23 mouse cellular contexts compared by ENCODE assay signal in the genomic region with DNA sequence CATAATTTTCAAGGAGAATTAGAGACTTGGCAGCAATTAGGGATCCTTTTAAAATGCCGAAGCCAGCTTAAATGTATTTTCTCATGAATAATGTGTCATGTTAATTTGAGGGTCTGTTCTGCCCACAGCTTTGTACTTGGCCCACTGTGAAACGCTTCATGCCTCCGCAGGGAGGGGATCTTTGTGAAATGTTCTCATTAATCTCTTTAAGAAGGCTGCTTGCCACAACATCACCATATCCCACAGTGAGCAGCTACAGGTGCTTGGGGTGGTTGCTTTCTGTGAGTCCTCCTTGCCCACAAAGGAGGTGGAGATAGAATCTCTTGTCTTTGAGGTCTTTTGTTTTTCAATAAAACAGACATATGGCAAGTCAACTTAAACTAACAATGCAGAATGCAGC.
DNase-seq lines count a peak whose midpoint lies in the region; ATAC-seq lines count a peak whose summit lies in the region.
"Had no signal": no experiment of that assay in that cellular context is flagged by ENCODE, and none has a peak within 500 bp of the region (broad histone marks: within the 10 kb centered on the region; RNA-seq: fewer than 3 reads in every experiment).

No protein-coding gene starts in this region.

- no peak overlapping the region for H3K4me2 ChIP-seq in forebrain, embryonic 11.5 days (ENCODE audit: low read depth, low read length, severe bottlenecking)
- H3K4me2 ChIP-seq: embryonic facial prominence, embryonic 13.5 days; heart, embryonic 15.5 days; hindbrain, embryonic 14.5 days had no signal

- no peaks in the 10 kb centered on the region for H3K36me3 ChIP-seq in forebrain, embryonic 11.5 days (ENCODE audit: control insufficient read depth, insufficient read depth, low read length)
- no peaks in the 10 kb centered on the region for H3K36me3 ChIP-seq in forebrain, embryonic 10.5 days (replicated peaks)
- H3K36me3 ChIP-seq: embryonic facial prominence, embryonic 13.5 days; G1E; heart, embryonic 10.5 days; heart, embryonic 15.5 days had no signal

- no peaks in the 10 kb centered on the region; the same call in 1 of the 2 replicates for H3K4me1 ChIP-seq in forebrain, embryonic 11.5 days (replicated peaks; ENCODE audit: control insufficient read depth, insufficient read depth, low read length)
- peaks cover 12% of the 10 kb centered on the region for H3K4me1 ChIP-seq in forebrain, embryonic 10.5 days
- H3K4me1 ChIP-seq: embryonic facial prominence, embryonic 13.5 days; heart, embryonic 10.5 days; heart, embryonic 15.5 days had no signal

- no peak overlapping the region for H3K4me3 ChIP-seq in forebrain, embryonic 11.5 days (ENCODE audit: low read depth, low read length)
- no peak overlapping the region for H3K4me3 ChIP-seq in forebrain, embryonic 10.5 days
- H3K4me3 ChIP-seq: embryonic facial prominence, embryonic 13.5 days; heart, embryonic 10.5 days; heart, embryonic 15.5 days had no signal

- no peaks in the 10 kb centered on the region for H3K9me3 ChIP-seq in forebrain, embryonic 11.5 days (ENCODE audit: control insufficient read depth, low read length)
- no peaks in the 10 kb centered on the region for H3K9me3 ChIP-seq in forebrain, embryonic 10.5 days
- H3K9me3 ChIP-seq: embryonic facial prominence, embryonic 13.5 days; G1E; heart, embryonic 10.5 days; heart, embryonic 15.5 days had no signal

- 38% methylated on average over 3 of the region's 3 CpGs for WGBS in forebrain, embryonic 11.5 days
- 44% methylated on average over 3 of the region's 3 CpGs for WGBS in forebrain, embryonic 10.5 days

- no peak for DNase-seq in forebrain, embryonic 11.5 days (ENCODE audit: low spot score)
- no peak for DNase-seq in forebrain, embryonic 10.5 days (ENCODE audit: extremely low spot score, low spot score)
- DNase-seq in layer of hippocampus, adult 9-11 months: peak; percentile 4
- no peak for DNase-seq in layer of hippocampus, adult 9-10 months (ENCODE audit: low spot score)
- DNase-seq in brain, adult 2 months (ENCODE audit: low read depth, low spot score): peak; percentile 44
- peak; percentile 24 for DNase-seq in telencephalon, adult 2 months (ENCODE audit: low read depth, low spot score)
- DNase-seq: adrenal gland, adult 8-10 months; adrenal gland, postnatal 36 days; B cell, adult 2 months; cerebellum, adult 18-20 months; cerebellum, adult 9-11 months; cerebellum, postnatal 36 days; gastrocnemius, postnatal 10 days; heart, adult 18-20 months; heart, postnatal 14 days had no signal

- H3K27me3 ChIP-seq in forebrain, embryonic 11.5 days (ENCODE audit: control insufficient read depth, insufficient read depth, low read length): no peaks in the 10 kb centered on the region
- no peaks in the 10 kb centered on the region for H3K27me3 ChIP-seq in forebrain, embryonic 10.5 days (ENCODE audit: poor library complexity, severe bottlenecking)
- H3K27me3 ChIP-seq: embryonic facial prominence, embryonic 13.5 days; heart, embryonic 15.5 days had no signal

- H3K9ac ChIP-seq in forebrain, embryonic 11.5 days (ENCODE audit: low read length): no peak overlapping the region
- H3K9ac ChIP-seq: embryonic facial prominence, embryonic 13.5 days; heart, embryonic 15.5 days; hindbrain, embryonic 14.5 days had no signal

- H3K27ac ChIP-seq in forebrain, embryonic 11.5 days (ENCODE audit: low read depth, low read length): no peak overlapping the region
- no peak overlapping the region for H3K27ac ChIP-seq in forebrain, embryonic 10.5 days
- H3K27ac ChIP-seq: embryonic facial prominence, embryonic 13.5 days; heart, embryonic 10.5 days; heart, embryonic 15.5 days; hindbrain, embryonic 14.5 days had no signal

- ATAC-seq in forebrain, embryonic 11.5 days (replicated peaks; ENCODE audit: low FRiP score): peak; percentile 55
- no peak for ATAC-seq in cerebellum, adult (ENCODE audit: insufficient number of reproducible peaks, low FRiP score, low TSS enrichment)
- ATAC-seq: CD4-positive, CD25-positive, alpha-beta regulatory T cell, adult 4 months; intestine, embryonic 16.5 days had no signal

Comparison
In these comparisons a context has a peak if more than half of its experiments do, and no peak if none do; other contexts are left out.
1. DNase-seq: peak in layer of hippocampus, adult 9-11 months (single experiment), brain, adult 2 months (single experiment) and telencephalon, adult 2 months (single experiment); none in forebrain, embryonic 11.5 days (single experiment), forebrain, embryonic 10.5 days (single experiment) and layer of hippocampus, adult 9-10 months (single experiment).